24 mouse cellular contexts compared by ENCODE assay signal in the genomic region with DNA sequence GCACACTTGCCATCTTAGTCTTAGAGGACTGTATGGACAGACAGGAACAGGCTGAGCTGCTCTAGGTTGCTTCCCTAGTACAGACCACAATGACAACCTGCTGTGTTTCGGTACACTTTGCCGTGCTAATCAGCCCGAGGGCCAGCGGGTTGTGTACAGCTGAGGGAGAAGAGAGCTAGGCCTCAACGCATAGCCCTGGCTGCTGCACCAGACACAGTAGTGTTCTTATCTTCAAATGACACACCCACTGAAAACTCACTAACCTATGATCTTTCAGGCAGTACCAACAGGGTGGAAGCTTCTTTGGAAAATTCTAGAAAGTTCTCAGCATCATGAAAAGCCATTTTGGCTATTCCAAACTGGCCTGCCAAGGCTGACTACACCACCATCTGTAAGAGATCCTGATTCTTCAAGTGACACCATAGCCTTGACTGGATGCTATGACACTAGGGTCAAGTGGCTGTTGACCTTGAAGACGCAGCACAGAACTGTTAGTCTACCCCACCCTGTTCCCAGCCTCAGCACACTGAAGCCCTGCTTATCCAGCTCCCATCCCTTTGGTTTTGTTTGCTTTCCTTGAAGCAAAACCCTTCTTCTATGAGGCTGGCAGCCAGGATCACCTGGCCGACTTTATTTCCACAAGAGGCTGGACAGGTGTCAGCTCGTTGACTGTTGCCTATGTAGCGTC. TPM values are rescaled to one million over a fixed set of nuclear protein-coding genes. Genes with fewer than 3 reads are reported as not detected.
DNase-seq lines count a peak whose midpoint lies in the region; ATAC-seq and TF ChIP-seq lines count a peak whose summit lies in the region.
"Had no signal": no experiment of that assay in that cellular context is flagged by ENCODE, and none has a peak within 500 bp of the region (broad histone marks: within the 10 kb centered on the region; RNA-seq: fewer than 3 reads in every experiment).

No protein-coding gene starts in this region.

- H3K36me3 ChIP-seq in heart, embryonic 12.5 days = no peaks in the 10 kb centered on the region
- peaks cover 0 to 6% of the 10 kb centered on the region in 2 experiments; a peak in 2 of 4 replicates for H3K36me3 ChIP-seq in MEL (ENCODE audit: control insufficient read depth in 1 of 2, insufficient read depth in 2 of 2, low read length in 2 of 2)
- H3K36me3 ChIP-seq in erythroblast, embryonic 14.5 days (ENCODE audit: control insufficient read depth) = no peaks in the 10 kb centered on the region; the same call in 1 of the 2 replicates
- H3K36me3 ChIP-seq in liver, embryonic 16.5 days (ENCODE audit: control insufficient read depth, insufficient read depth) = no peaks in the 10 kb centered on the region
- H3K36me3 ChIP-seq: heart, embryonic 13.5 days; intestine, embryonic 15.5 days; kidney, embryonic 15.5 days; midbrain, embryonic 10.5 days; neural tube, embryonic 13.5 days had no signal

- TF ChIP-seq EP300 in MEL (IDR thresholded peaks at IDR 0.05; ENCODE audit: low read depth in 1 of 2, low read length in 2 of 2) = no peak

- peaks cover 8% of the 10 kb centered on the region for H3K4me1 ChIP-seq in heart, embryonic 12.5 days (replicated peaks)
- peaks cover 6 to 17% of the 10 kb centered on the region in 2 experiments for H3K4me1 ChIP-seq in MEL (ENCODE audit: control insufficient read depth in 1 of 2, insufficient read depth in 2 of 2, low read length in 2 of 2)
- H3K4me1 ChIP-seq in erythroblast, embryonic 14.5 days (ENCODE audit: control insufficient read depth) = peaks cover 86% of the 10 kb centered on the region
- H3K4me1 ChIP-seq in liver, embryonic 16.5 days (ENCODE audit: control insufficient read depth, low read depth, low read length) = peaks cover 48% of the 10 kb centered on the region

- TF ChIP-seq CTCF in MEL (IDR thresholded peaks at IDR 0.05 in 2 of 3, conservative IDR thresholded peaks at IDR 0.05 in 1 of 3; ENCODE audit: control insufficient read depth in 1 of 3, insufficient read depth in 1 of 3, low read depth in 2 of 3, low read length in 3 of 3, poor library complexity in 1 of 3, severe bottlenecking in 1 of 3) = no peak

- H3K27ac ChIP-seq in heart, embryonic 12.5 days (ENCODE audit: poor library complexity, severe bottlenecking) = no peak overlapping the region
- no peak overlapping the region for H3K27ac ChIP-seq in MEL (ENCODE audit: control insufficient read depth, low read depth, low read length)
- peak overlapping the region; percentile 88 for H3K27ac ChIP-seq in liver, embryonic 16.5 days (ENCODE audit: low read length)
- H3K27ac ChIP-seq: heart, embryonic 13.5 days; intestine, embryonic 15.5 days; kidney, embryonic 15.5 days; midbrain, embryonic 10.5 days; neural tube, embryonic 13.5 days had no signal

- H3K79me2 ChIP-seq in MEL (ENCODE audit: control insufficient read depth, insufficient read depth, low read length, poor library complexity) = no peaks in the 10 kb centered on the region

- H3K9ac ChIP-seq in heart, embryonic 12.5 days = no peak overlapping the region
- H3K9ac ChIP-seq in MEL (ENCODE audit: control insufficient read depth, low read depth, low read length, poor library complexity, severe bottlenecking) = no peak overlapping the region
- H3K9ac ChIP-seq in liver, embryonic 16.5 days (ENCODE audit: low read depth, low read length) = peak overlapping the region; percentile 61
- H3K9ac ChIP-seq: heart, embryonic 13.5 days; intestine, embryonic 15.5 days; kidney, embryonic 15.5 days; neural tube, embryonic 13.5 days had no signal

- no peak for DNase-seq in heart, postnatal 14 days
- peak; percentile 38 for DNase-seq in MEL (ENCODE audit: low read depth, low spot score)
- no peak for DNase-seq in T-cell, adult 2 months (ENCODE audit: low spot score)
- DNase-seq in frontal cortex, postnatal 10 days (ENCODE audit: low spot score in 2 of 2) = no peak
- DNase-seq: adrenal gland, postnatal 36 days; cerebellum, postnatal 14 days; embryo, embryonic 11 days; gastrocnemius, postnatal 25 days; lung, postnatal 14 days; right cerebral cortex, postnatal 25 days; thymus, postnatal 4 days had no signal

- intact Hi-C loops in heart, postnatal 14 days (cut with DNase I) = no loop called here

- no peak overlapping the region for H3K4me2 ChIP-seq in heart, embryonic 12.5 days
- H3K4me2 ChIP-seq in liver, embryonic 16.5 days (ENCODE audit: low read depth, low read length) = peak overlapping the region; percentile 40; the same call in 1 of the 2 replicates
- H3K4me2 ChIP-seq: heart, embryonic 13.5 days; intestine, embryonic 15.5 days; kidney, embryonic 15.5 days; neural tube, embryonic 13.5 days had no signal

- H3K9me3 ChIP-seq in heart, embryonic 12.5 days (replicated peaks) = no peaks in the 10 kb centered on the region
- no peaks in the 10 kb centered on the region for H3K9me3 ChIP-seq in MEL (replicated peaks; ENCODE audit: insufficient read depth, low read length)
- H3K9me3 ChIP-seq in erythroblast, embryonic 14.5 days (ENCODE audit: control insufficient read depth, low read length) = no peaks in the 10 kb centered on the region
- H3K9me3 ChIP-seq in liver, embryonic 16.5 days (replicated peaks; ENCODE audit: control insufficient read depth, low read length) = no peaks in the 10 kb centered on the region
- H3K9me3 ChIP-seq: heart, embryonic 13.5 days; intestine, embryonic 15.5 days; kidney, embryonic 15.5 days; midbrain, embryonic 10.5 days; neural tube, embryonic 13.5 days had no signal

- H3K4me3 ChIP-seq in heart, embryonic 12.5 days = no peak overlapping the region
- no peak overlapping the region for H3K4me3 ChIP-seq in MEL (ENCODE audit: control insufficient read depth in 1 of 2, insufficient read depth in 1 of 2, low read depth in 2 of 2, low read length in 2 of 2)
- H3K4me3 ChIP-seq in erythroblast, embryonic 14.5 days (replicated peaks) = peak overlapping the region; percentile 32
- H3K4me3 ChIP-seq in liver, embryonic 16.5 days (ENCODE audit: low read depth, low read length) = no peak overlapping the region
- H3K4me3 ChIP-seq: heart, embryonic 13.5 days; intestine, embryonic 15.5 days; kidney, embryonic 15.5 days; midbrain, embryonic 10.5 days; neural tube, embryonic 13.5 days had no signal

- H3K27me3 ChIP-seq in heart, embryonic 12.5 days (replicated peaks) = peaks cover 28% of the 10 kb centered on the region
- no peaks in the 10 kb centered on the region for H3K27me3 ChIP-seq in MEL (ENCODE audit: control insufficient read depth in 1 of 2, insufficient read depth in 2 of 2, low read length in 2 of 2)
- peaks cover 13% of the 10 kb centered on the region for H3K27me3 ChIP-seq in erythroblast, embryonic 14.5 days (ENCODE audit: control insufficient read depth)
- H3K27me3 ChIP-seq in liver, embryonic 16.5 days (ENCODE audit: control insufficient read depth, insufficient read depth, low read depth, low read length) = no peaks in the 10 kb centered on the region; the same call in 1 of the 2 replicates
- H3K27me3 ChIP-seq: intestine, embryonic 15.5 days had no signal

- no peak for TF ChIP-seq RAD21 in MEL (IDR thresholded peaks at IDR 0.05; ENCODE audit: low read depth, low read length)

- 69% methylated on average over 9 of the region's 9 CpGs for WGBS in heart, embryonic 12.5 days
- 46% methylated on average over 9 of the region's 9 CpGs for WGBS in liver, embryonic 16.5 days (ENCODE audit: insufficient replicate concordance)

- no peak for TF ChIP-seq POLR2A in MEL (IDR thresholded peaks at IDR 0.05; ENCODE audit: control insufficient read depth in 1 of 2, insufficient read depth in 1 of 2, low read depth in 1 of 2, low read length in 2 of 2, poor library complexity in 1 of 2)

- ATAC-seq in heart, embryonic 12.5 days (ENCODE audit: insufficient number of reproducible peaks, low FRiP score) = peak; percentile 79; the same call in 1 of the 2 replicates
- ATAC-seq in liver, embryonic 16.5 days (ENCODE audit: low read depth) = peak; percentile 91
- ATAC-seq: intestine, embryonic 15.5 days; Patski had no signal

TF ChIP-seq in MEL, 35 proteins besides CTCF, POLR2A, EP300 and RAD21:
- TF ChIP-seq JUND (IDR thresholded peaks at IDR 0.05; ENCODE audit: low read depth, low read length) (no peak), ETS1 (IDR thresholded peaks at IDR 0.05; ENCODE audit: low read depth, low read length) (0 out of 2 replicates have a peak, but pooled peaks have one; percentile 10), GATA1 (IDR thresholded peaks at IDR 0.05; ENCODE audit: low read depth, low read length) (0 out of 2 replicates have a peak, but pooled peaks have one; percentile 23)

RNA-seq across cellular contexts. Expression of a gene that starts 16.3 kb away (rescaled TPM):
- 0.33 TPM in 1 of 2 replicates, not detected in the other for polyA plus RNA-seq in heart, embryonic 12.5 days (2016; fragmentation: Nextera tagmentation; extraction: Ambion mirVana)
- not detected for total RNA-seq in heart, postnatal 14 days (2021)
- total RNA-seq in MEL (2012; rRNA removed) = not detected in 2 replicates
- not detected for polyA plus RNA-seq in MEL (2012; ENCODE audit: insufficient read depth in 1 of 2, insufficient read length in 2 of 2, low read depth in 1 of 2, low replicate concordance in 2 of 2, missing spikeins in 1 of 2)
- polyA plus RNA-seq in erythroblast, embryonic 14.5 days (2012) = not detected in 2 replicates
- 66.0 and 66.9 TPM in 2 replicates for polyA plus RNA-seq in liver, embryonic 16.5 days (2015; fragmentation: Nextera tagmentation; extraction: Ambion mirVana)
- total RNA-seq: adrenal gland, postnatal 36 days; gastrocnemius, postnatal 25 days; layer of hippocampus, postnatal 14 days; left cerebral cortex, postnatal 36 days; liver, adult 2 months had no signal
- polyA plus RNA-seq: large intestine, adult 2 months; liver, adult 2 months; midbrain, embryonic 10.5 days; Patski had no signal

Comparison
In these comparisons a context has a peak if more than half of its experiments do, and no peak if none do; other contexts are left out.
1. RNA of a gene that starts 16.3 kb away (polyA plus RNA-seq): 66.0 to 66.9 TPM in liver, embryonic 16.5 days; 0.33 TPM in heart, embryonic 12.5 days, not detected in erythroblast, embryonic 14.5 days and not detected in MEL; every median in the first group is over 10 times any median in the second.